Mouse (Mus musculus) naive thymus-derived CD4-positive, alpha-beta T cell, adult 2 months (primary cell): ENCODE data around the gene Rab11fip2.

Experiments
- DNase-seq: peaks from one replicate; pipeline ENCODE4 v3.0.0-alpha.2; 2011; ENCODE audit warnings: low read depth

Gene Rab11fip2

GRCm38 (mm10) chr19:59943322-59943871, at the start of gene Rab11fip2:
TSS of gene Rab11fip2 (minus strand) at chr19:59943654.
- DNase-seq: peak; percentile 92

GRCm38 (mm10) chr19:59981588-59981987, 38.1 kb upstream of the Rab11fip2 start:
- no peak for DNase-seq

GRCm38 (mm10) chr19:59954936-59955335, 11.5 kb upstream of the Rab11fip2 start:
- no peak for DNase-seq

GRCm38 (mm10) chr19:59949731-59950130, 6.3 kb upstream of the Rab11fip2 start:
- no peak for DNase-seq

- DNase-seq: no peak
Measured at GRCm38 (mm10) chr19:59942716-59943321, 635 bp downstream of the Rab11fip2 start.

- no peak for DNase-seq
Measured at GRCm38 (mm10) chr19:59939711-59940110, 3.7 kb downstream of the Rab11fip2 start.

GRCm38 (mm10) chr19:59932085-59932484, 11.4 kb downstream of the Rab11fip2 start:
- no peak for DNase-seq

- DNase-seq: no peak
Measured at GRCm38 (mm10) chr19:59928672-59929071, 14.8 kb downstream of the Rab11fip2 start.

GRCm38 (mm10) chr19:59926125-59926524, 17.3 kb downstream of the Rab11fip2 start:
- peak; percentile 28 for DNase-seq

- DNase-seq: no peak
Measured at GRCm38 (mm10) chr19:59920846-59921245, 22.6 kb downstream of the Rab11fip2 start.

GRCm38 (mm10) chr19:59917901-59918613, 25.4 kb downstream of the Rab11fip2 start:
- no peak for DNase-seq

- no peak for DNase-seq
Measured at GRCm38 (mm10) chr19:59911554-59911953, 31.9 kb downstream of the Rab11fip2 start.

GRCm38 (mm10) chr19:59905296-59906081, 38.0 kb downstream of the Rab11fip2 start:
- DNase-seq: no peak

GRCm38 (mm10) chr19:59899965-59900364, 43.5 kb downstream of the Rab11fip2 start:
- no peak for DNase-seq

- no peak for DNase-seq
Measured at GRCm38 (mm10) chr19:59898301-59898700, 45.2 kb downstream of the Rab11fip2 start.

- peak; percentile 6 for DNase-seq
Measured at GRCm38 (mm10) chr19:59889383-59889782, 54.1 kb downstream of the Rab11fip2 start.

- DNase-seq: no peak
Measured at GRCm38 (mm10) chr19:59888846-59889245, 54.6 kb downstream of the Rab11fip2 start.

GRCm38 (mm10) chr19:59887866-59888265, 55.6 kb downstream of the Rab11fip2 start:
- no peak for DNase-seq

GRCm38 (mm10) chr19:59885301-59885700, 58.2 kb downstream of the Rab11fip2 start:
- DNase-seq: no peak

- DNase-seq: no peak
Measured at GRCm38 (mm10) chr19:59877238-59877637, 66.2 kb downstream of the Rab11fip2 start.

GRCm38 (mm10) chr19:59866666-59867065, 76.8 kb downstream of the Rab11fip2 start:
- DNase-seq: no peak

GRCm38 (mm10) chr19:59862423-59862822, 81.0 kb downstream of the Rab11fip2 start:
- no peak for DNase-seq

- DNase-seq: no peak
Measured at GRCm38 (mm10) chr19:59860799-59861198, 82.7 kb downstream of the Rab11fip2 start.
